Mouse (Mus musculus) lung, postnatal 0 days (tissue): ENCODE measurements around the gene Trim2.

Source experiments
- CTCF ChIP-seq: IDR thresholded peaks from 2 replicates; pipeline ENCODE4 v1.5.1; 2016; ENCODE audit warnings: antibody characterized with exemption, mild to moderate bottlenecking
- EP300 ChIP-seq: IDR thresholded peaks from 2 replicates; pipeline ENCODE4 v1.6.1; 2016; ENCODE audit warnings: antibody characterized with exemption, mild to moderate bottlenecking, control low read depth

DNA sequence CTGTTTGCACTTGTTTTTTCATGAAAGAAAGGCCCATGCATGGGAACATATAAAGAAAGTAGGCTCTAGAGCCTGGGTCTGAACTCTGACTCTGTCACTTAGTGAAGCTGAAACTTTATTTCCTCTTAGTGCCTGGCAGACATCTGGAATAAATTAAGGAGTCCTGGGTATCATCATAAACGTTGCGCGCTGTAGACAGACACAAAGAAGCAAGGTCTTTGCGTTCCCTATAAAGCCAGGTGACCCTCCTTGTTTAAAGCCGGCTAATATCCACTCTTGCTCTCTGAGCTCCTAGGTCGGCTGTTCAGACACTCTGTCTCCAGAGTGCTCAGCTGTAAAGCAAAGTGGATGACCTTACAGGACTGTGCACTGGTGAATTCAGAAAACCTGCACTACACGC is 165.7 kb downstream of the Trim2 start:
- no peak for TF ChIP-seq EP300
- no peak for TF ChIP-seq CTCF
